Mouse (Mus musculus): ENCODE data around the gene Usp48.
"Not testable (repeated sequence)": the region's sequence is repeated elsewhere in the genome, so short reads cannot be mapped to it uniquely, and the experiment has no call there.

Usp48 gene

DNA sequence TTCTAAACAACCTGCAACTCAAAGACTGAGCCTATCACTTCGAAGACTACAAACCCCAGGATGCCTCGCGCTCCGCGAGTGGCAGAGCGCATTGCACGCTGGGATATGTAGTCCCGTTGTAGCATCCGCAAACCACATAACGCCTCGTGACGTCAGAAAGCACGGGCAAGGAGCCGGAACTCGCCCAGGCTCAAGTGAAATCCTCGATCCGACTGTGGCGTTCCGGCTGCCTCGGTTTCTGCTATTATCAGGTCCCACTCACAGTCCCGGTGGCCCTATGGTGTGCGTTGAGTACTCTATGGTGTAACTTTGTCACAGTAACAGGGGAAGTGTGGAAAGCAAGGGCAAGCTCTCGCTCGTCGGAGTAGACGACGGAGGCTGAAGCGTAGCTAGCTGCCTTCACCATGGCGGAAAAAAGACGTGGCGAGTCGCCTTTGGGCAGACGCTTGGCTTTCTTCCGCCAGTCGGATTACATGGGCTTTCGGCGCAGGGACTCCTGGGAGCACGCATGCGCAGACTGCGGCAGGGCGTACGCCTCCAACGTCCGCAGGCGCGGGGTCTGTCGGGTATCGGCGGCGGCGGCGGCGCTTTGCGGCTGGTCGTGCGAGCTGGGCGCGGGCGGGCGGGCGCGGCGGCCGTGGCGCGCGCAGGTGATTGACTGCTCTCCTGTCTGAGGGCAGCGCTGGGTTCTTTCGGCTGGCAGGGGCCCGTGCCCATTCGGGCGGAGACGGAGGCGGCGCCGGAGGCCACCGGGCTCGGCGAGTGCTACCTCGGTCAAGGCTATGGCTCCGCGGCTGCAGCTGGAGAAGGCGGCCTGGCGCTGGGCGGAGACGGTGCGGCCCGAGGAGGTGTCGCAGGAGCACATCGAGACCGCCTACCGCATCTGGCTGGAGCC is at the start of gene Usp48:
Usp48 (plus strand) TSS at position 155 of the 895 bp plus-strand sequence.
- DNase-seq (ENCODE audit: low read depth): peak; percentile 90

DNA sequence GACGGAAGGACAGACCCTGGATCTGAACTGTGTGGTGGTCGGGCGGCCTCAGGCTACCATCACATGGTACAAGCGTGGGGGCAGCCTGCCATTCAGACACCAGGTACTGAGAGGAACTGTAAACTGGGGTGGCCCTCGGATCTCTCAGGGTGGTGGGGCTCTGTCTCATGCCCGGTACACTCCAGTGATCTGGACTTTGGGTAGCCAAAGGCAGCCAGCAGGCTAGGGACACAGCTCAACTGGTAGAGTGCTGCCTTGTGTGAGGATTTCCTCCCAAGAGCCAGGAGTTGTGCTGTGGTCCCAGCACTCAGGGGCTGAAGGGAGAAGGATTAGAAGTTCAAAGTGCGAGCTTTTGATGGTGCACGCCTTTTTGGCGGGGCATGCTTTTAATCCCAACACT is 48.0 kb upstream of the Usp48 start:
- DNase-seq (ENCODE audit: low read depth): no peak

DNA sequence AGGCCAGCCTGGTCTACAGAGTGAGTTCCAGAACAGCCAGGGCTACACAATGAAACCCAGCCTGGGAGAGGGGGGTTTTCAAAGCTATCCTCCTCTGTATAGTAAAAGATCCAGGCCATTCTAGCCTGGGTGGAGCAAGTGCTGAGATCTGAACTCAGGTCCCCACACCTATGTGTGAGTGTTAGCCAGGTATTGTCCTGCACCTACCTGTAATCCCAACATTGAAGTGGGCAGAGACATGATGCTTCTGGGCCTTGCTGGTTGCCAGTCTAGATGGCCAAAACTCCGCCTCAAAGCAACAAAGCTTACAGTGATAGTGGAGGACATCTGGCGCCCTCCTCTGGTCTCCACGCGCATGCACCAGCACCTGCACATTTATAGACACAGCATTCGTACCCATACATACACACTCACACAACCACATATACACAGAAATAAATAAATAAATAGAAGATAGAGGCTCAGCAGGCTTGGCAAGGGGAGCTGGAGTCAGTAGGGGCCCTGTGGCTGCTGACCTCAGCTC is 47.5 kb upstream of the Usp48 start:
- no peak for DNase-seq (ENCODE audit: low read depth)

DNA sequence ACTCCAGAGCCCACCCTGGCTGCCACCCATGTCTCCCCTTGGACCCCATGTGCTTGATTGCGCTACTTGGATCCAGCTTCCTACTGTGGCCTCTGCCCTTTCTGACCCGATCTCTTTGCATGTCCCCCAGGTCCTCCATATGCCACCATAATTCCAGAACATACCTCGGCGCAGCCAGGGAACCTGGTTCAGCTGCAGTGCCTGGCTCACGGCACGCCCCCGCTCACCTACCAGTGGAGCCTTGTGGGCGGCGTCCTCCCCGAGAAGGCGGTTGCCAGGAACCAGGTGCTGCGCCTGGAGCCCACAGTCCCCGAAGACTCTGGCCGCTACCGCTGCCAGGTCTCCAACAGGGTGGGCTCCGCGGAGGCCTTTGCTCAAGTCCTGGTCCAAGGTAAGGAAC is 40.1 kb upstream of the Usp48 start:
- DNase-seq (ENCODE audit: low read depth): no peak

DNA sequence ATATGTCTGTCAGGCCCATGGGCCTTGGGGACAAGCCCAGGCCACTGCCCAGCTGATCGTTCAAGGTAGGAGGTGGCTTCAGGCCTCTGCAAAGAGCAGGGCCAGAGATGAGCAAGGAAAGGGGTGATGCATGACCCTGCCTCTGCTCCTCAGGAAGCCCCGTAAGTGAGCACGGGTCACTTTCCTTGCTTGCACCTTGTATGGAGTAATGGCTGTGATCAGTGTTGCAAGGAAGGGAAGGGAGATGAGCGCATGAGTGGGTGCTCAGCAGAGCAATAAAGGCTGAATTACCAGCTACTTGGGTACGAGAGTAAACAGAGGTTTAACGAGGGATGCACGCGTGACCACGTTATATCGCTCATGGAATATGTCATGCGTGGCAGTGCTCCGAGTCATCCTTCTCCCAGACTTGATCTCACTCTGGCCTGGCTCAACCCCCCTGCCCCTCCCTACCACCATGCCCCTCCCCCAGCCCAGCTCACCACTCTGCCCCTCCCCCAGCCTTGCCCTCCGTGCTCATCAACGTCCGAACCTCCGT is 36.8 kb upstream of the Usp48 start:
- no peak for DNase-seq (ENCODE audit: low read depth)

DNA sequence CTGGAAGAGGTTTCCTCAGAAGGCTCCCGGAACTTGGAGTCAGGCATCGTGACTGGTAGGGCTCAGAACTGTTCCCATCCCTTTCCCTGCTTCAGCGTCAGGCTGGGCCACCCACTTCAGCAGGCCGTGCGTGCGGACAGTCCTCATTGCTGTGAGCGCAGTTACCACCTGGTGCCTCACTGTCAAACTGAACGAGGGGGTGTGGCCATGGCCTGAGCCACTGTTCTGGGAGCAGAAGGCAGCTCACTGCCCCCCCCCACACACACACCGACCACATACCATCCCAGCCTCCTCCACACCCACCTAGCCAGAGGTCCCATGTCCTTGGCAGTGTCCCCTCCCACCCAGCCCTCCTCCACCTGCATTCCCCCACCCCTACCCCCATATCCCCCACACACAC is 23.7 kb upstream of the Usp48 start:
- no peak for DNase-seq (ENCODE audit: low read depth)

DNA sequence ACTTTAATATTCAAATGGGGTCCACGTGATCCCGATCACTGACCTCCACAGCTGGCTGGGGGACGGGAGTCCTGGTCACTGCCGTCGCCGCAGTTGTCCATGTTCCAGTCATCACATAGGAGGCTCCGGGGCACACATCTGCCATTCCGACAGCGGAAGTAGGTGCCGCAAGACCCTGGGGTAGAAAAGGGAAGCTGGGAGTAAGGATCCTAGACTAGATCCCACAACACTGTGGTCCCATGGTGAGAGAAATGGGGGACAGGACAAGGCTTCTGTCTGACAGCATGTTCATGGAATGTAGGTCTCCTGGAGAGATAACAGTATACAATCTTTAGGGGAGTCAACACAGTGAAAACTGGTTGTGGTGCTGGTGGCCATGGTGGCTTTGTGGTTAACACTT is 19.1 kb upstream of the Usp48 start, which contains the start of gene Ldlrad2:
Ldlrad2 (minus strand) TSS at position 101 of the 400 bp plus-strand sequence.
- DNase-seq (ENCODE audit: low read depth): no peak

DNA sequence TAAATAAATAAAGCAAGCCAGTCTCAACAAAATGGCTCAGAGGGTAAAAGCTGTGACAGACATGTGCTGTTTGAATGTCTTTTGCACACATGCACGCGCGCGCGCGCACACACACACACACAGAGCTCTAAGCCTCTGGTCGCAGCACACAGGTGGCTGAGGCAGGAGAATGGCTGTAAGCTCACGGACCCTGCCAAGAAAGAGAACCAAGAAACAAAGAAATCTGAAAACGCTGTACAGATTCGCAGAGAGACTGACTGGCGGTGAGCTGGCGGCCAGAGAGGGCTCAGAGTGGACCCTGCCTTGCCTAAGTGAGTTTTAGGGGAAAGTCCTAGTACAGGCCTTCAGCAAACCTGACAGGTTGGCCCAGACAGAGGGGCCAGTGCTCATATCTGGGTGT is 16.1 kb upstream of the Usp48 start:
- no peak for DNase-seq (ENCODE audit: low read depth)

DNA sequence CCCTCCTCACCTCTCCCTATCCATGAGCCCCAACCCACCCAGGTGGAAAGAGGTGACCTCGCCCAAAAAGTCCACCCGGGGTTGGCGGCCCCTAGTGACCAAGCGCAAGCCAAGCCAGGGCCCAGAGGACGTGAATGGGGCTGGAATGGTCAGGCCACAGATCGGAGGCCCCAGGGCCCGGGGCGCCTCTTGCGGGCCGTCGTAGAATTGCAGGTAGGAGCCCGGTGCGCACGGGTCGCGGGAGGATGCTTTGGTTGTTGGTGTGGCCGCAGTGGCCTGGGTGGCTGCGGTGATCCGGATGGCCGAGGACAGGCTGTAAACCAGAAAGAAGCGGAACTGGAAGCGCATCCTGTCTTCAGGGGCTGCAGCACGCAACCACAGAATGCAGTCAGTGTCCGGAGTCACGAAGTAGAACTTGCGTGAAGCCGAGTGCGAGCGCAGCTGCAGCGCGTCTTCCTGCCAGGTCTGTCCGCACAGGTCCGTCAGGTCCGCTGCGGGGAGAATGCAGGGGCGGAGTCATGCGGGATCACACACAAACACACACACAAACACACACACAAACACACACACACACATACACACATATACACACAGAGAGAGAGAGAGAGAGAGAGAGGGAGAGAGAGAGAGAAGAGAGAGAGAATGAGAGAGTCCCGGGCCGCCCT is 15.2 kb upstream of the Usp48 start:
- DNase-seq (ENCODE audit: low read depth): no peak

DNA sequence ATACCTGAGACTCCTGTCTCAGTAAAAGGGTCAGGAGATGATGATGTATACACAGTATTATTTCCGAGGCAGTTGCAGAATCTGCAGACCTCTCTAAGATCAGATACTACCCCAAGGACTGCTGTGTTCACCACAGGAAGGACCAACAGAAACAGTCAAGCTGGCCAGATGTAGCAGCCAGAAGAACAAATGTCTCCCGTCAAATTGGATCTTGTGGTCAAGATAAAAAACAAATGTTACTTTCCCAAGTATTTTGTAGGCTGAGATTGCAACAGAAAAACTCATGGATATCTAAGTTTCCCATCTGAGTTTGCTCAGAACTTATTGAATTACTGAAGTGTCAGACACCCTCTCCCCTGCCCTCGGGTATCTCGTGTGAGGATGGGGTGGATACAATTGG is 13.8 kb upstream of the Usp48 start:
- DNase-seq (ENCODE audit: low read depth): peak; percentile 18

DNA sequence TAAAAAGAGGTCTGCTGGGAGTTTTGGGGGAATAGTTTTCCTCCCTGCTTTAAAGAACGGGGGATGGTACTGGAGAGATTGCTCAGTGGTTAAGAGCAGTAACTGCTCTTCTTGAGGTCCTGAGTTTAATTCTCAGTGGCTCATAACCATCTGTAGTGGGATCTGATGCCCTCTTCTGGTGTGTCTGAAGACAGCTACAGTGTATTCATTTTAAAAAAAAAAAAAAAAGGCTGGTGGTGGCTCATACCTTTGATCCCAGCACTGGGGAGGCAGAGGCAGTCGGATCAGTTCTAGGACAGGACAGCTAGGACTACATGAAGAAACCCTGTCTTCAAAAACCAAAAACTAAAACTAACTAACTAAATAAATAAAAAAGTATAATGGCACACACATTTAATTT is 13.3 kb upstream of the Usp48 start:
- DNase-seq (ENCODE audit: low read depth): no peak

DNA sequence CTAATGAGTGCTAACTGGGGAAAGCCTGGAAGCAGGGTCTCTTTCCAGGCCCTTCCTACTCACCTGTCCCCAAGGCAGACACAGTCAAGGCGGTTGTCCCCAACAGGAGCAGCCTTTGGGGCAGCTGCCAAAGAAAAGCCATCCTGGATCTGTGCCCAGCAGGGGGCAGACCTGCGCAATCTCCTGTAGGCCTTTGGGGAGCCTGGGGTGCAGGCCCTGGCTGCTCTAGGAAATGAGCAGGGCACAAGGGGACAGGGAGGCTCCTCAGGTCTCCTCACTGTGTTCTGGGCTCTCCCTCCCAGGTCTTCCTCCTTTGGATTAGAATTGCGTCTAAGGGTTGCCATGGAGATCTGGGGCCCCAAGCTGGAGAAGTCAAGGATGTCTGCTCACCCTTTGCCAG is 11.7 kb upstream of the Usp48 start:
- no peak for DNase-seq (ENCODE audit: low read depth)

DNA sequence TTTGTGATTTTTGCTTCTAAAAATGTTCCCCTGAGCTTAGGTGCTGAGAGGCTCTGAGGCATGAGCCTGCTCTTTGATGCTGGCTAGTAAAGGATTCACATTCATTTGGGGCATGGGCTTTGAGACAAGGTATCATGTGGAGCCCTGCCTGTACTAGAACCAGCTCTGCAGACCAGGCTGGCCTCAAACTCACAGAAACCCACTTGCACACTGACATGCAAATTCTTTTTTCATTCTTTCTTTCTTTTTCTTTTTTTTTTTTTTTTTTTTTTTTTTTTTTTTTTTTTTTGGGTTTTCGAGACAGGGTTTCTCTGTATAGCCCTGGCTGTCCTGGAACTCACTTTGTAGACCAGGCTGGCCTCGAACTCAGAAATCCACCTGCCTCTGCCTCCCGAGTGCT is 4.5 kb upstream of the Usp48 start:
- DNase-seq (ENCODE audit: low read depth): not testable (repeated sequence)

DNA sequence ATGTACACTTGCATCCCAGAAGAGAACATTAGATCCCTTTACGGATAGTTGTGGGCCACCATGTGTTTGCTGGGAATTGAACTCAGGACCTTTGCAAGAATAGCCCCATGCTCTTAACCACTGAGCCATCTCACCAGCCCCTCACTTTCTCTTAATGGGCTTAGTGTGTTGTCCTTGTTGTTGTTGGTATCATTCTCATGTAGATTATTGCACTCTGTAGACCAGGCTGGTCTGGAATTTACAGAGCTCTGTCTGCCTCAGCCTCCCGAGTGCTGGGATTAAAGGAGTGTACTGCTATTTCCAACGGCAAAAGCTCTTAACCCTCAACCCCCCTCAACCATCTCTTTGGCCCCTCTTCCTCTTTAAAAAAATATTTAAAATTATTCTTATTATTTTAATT is 4.0 kb upstream of the Usp48 start:
- DNase-seq (ENCODE audit: low read depth): no peak

DNA sequence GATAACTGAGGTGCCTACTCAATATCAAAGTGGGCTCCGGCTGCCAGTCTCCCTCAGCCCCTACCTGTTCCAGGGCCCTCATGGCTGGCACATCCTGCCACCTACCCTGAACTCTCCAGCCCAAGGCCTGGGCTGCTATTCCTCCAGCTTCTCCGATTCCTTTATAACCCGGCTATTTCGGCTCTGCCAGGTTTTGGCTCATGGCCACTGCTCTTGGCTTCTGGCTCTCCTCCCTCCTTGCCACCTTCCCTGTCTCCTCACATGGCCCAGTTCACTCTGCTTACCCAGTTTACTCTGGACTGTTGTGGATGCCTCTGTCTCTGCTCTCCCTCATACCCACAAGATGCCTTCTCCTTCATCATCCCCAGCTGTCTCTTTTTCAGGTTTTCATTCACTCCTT is 2.6 kb upstream of the Usp48 start:
- no peak for DNase-seq (ENCODE audit: low read depth)

DNA sequence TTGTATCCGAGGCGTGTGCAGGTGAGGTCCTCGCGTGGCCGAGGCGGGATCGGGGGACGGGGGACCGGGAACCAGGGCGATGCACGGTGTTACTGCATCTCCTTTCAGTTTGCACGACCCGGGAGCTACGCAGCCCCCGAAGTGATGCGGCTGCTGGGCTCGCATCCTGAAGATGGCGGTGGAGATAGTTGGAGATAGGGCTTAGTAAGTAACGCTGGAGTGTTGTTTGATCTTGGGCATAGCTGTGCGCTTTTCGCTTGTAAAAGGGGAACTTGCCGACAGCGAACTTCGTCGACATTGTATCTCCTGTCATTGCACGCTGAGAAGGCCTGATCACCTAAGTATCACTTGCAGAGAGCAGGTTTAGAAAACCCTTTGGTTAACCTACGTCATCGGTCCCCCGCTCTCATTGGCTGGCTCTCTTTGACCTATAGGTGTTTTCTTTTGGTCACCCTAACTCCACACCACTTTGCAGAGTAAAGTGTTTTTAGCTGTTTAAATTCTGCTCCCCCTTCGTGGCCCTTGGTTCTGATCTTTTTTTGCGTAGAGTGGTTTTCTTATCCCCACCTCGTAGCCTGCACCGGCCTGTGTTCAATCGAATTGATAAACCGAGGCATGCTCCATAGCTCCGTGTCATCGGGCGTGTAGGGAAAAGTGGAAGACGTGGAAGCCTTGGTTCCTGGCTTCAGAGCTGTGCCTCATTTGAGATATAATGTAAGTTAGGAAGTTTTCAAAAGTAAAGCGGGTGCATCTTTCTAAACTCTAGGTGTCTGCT is 1.1 kb downstream of the Usp48 start:
- DNase-seq (ENCODE audit: low read depth): no peak

DNA sequence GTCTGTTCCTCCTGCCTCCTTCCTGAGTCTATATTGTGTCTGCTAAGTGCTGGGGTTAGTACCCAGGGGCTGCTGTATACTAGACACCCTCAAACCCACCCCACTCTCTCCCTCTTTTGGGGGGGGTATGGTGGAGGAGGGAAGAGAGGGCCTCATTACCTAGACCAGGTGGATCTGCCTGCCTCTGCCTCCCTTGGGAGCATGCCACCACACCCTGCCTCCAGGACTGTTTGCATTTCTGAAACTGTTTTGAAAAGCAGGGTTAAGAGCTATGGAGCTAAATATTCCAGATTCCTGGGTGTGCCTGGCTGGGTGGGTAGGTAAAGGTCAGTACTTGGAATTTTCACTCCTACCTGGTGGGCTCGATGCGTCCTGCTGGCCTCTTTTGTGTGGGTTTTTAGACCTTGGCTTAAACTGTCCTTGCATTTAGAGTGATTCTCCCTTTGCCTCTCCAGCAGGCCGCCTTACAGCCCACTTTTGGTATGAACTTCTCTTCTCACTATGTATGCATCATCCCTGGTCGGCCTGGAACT is 3.6 kb downstream of the Usp48 start:
- no peak for DNase-seq (ENCODE audit: low read depth)

DNA sequence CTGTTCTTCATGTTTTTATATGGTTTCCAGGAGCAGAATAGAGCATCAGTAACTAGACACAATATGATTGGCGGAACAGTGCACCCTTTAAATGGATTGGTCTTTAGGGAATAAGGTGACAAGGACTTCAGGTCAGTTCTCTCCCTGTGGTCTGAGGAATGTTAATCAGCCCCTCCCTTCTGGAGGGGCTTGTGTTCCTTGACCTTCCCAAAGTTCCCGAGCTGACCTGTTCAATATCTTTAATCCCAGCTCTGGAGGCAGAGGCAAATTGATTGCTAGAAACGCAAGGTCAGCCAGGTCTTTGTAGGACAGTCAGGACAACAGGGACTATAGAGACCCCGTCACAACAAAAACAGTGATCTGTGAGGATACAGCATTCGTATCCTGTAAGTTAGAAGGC is 5.0 kb downstream of the Usp48 start:
- no peak for DNase-seq (ENCODE audit: low read depth)

DNA sequence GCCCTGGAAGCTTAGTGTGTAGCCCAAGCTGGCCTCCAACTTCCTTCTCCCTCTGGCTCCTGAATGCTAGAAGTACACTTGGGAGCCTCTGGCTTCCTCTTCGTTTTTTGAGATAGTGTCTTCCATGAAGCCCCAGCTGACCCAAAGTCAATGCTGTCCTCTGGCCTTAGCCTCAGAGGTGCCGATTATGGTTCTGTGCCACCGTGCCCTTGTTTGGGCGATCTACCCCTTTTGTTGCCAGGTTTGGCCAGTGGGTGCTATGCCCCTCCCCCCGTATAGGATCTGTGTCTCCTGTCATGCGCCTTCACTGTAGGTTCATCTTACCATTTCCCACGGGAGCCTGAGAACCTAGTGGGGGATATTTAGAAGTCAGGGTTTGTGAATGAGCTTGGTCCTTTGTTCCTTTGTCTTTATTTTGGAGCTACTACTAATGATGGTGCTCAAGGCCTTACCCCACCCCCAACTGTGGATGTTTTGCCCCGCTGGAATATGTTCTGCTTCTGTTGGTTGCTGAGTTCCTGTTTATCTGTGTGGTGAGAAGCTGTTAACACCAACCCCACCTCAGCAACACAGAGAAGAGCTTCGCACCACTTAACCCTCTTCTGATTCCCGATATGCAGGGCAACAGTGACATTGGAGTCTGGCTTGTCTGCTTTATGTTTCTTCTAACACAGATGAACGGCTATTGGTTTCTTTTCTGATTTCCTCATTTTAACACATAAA is 10.1 kb downstream of the Usp48 start:
- no peak for DNase-seq (ENCODE audit: low read depth)

DNA sequence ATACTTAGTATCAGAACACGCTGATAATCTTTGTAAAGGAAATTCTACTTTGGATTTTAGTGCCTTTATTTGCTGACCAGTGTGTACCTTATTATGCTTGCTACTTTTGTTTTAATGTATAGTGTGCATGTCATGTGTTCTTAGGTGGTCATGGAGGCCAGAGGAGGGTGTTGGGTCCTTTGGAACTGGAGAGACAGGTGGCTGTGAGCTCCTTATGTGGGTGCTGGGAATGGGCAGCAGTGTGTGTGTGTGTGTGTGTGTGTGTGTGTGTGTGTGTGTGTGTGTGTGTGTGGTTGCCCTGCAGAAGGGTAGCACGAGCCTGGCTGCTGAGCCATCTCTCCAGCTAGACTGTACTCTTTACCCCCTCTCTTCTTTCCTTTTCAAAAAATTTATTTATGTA is 13.5 kb downstream of the Usp48 start:
- no peak for DNase-seq (ENCODE audit: low read depth)

DNA sequence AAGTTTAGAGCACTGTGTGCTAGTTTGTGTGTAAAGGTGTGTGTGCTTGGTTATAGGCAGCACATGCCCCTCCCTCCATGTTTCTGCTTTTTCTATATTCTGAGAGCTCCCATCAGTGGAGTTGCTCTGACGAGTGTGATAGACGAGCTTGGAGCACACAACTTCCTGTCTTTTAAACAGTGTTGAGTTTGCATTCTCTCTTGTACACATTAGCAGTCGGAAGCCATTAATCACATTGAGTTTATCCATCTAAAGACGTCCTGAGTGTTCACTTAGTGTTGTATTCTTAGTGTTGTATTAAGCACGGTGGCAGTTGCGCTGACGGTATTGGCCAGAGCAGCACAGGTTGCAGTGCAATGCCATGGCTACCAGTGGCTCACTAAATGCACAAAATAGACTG is 15.7 kb downstream of the Usp48 start:
- DNase-seq (ENCODE audit: low read depth): no peak
